Mouse (Mus musculus) right cerebral cortex, postnatal 10 days (tissue): ENCODE measurements around the gene Sorcs1.

Experiments
- DNase-seq, 2 experiments: peaks; one replicate each; pipeline ENCODE4 v3.0.0; 2021; ENCODE audit warnings: low spot score in 2 of 2

The Sorcs1 gene

GRCm38 (mm10) chr19:50558771-50559170 is 119.7 kb downstream of the Sorcs1 start:
- peak in 1 of 2 experiments; percentile 34 for DNase-seq

- DNase-seq = no peak
These were observed 144.4 kb downstream of the Sorcs1 start for GRCm38 (mm10) chr19:50534031-50534430.

DNA sequence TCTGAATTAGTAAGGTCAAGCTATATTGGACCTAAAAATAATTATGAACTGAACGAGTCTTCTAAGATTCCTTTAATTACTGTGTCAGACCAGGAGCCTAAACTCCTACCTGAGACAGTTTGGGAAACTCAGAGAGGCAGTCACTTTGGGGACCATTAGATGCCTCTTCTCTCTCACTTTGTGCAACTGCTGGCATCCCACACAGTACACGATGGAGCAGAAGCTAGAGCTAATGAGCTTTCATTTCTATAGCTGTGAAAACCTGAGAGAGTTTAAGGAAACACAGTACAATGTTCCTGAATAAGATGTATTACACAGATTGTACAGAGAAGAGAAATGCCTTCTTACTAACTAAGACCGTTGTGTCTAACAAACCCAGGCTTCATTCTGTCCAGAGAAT is 150.6 kb downstream of the Sorcs1 start:
- no peak for DNase-seq

DNA sequence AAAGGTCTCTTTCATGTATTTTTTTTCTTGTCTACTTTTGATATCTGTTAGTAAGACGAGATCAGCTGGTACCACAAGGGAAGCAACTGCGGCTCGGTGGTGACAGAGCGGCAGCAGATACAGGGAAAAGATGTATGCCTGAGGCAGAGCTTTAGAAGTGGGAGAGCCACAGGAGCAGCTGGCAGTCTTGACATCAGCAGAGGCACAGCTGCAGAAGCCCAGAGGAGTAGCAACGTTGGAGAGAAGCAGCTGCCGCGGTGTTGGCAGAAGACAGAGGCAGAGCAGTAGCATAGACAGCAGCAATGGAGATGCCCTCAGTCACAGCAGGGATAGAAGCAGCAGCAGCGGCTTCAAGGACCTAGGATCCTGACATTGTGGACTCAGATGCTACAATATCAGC is 152.4 kb downstream of the Sorcs1 start:
- peak; percentile 29 to 46 for DNase-seq

GRCm38 (mm10) chr19:50521943-50522342 is 156.5 kb downstream of the Sorcs1 start:
- no peak for DNase-seq

DNA sequence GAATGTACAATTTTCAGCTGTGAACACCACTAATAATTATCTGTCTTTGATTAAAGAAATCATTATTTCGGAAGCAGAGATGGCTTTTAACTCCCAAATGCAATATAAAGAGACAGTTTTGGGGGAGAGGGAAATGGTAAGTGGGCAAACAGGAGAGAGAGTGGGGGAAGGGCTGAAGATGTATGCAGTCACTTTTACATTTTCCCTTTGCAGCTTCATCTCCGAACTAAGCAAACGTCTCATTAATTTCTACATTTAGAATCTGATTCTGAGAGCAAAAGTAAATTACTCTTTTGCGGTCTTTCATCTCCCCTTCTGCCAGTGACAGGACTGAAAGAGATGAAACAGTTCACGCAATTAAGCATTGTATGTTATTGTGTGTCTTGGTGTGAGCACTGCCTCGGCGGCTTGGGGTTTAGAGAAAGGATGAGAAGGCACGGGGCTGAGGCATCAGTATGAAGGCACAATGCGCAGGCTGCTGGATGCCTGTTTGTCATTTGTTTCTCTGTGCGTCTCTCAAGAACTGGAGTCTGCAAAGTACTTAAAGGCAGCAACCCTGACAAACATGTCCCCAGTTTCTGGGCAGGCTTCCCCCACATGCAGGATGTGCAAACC is 163.3 kb downstream of the Sorcs1 start:
- no peak for DNase-seq

DNA sequence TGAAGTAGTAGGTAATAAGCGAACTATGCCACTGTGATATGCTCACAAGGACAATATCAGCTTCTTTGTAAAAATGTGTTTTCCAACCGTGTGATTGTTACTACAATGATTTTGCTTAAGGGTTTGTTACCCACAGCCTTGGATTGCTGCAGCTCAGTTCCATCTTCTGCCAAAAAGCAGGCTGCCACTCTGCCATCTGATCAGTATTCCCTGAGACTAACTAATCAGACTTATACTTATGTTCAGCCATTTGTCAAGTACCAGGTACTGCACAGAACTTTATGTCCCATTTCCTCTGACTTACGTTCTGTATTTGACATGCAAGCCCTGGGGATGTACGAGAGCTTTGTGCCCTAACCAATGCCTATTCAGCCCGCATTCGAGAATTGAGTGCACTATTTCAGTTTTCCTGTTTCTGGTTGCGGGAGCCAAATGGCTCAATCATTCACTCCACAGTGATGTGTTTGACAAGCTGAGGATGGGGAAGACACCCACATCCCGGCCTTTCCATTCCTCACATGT is 164.1 kb downstream of the Sorcs1 start:
- DNase-seq = no peak

GRCm38 (mm10) chr19:50502816-50503215 is 175.6 kb downstream of the Sorcs1 start:
- no peak for DNase-seq

GRCm38 (mm10) chr19:50491121-50491520 is 187.3 kb downstream of the Sorcs1 start:
- no peak for DNase-seq

DNA sequence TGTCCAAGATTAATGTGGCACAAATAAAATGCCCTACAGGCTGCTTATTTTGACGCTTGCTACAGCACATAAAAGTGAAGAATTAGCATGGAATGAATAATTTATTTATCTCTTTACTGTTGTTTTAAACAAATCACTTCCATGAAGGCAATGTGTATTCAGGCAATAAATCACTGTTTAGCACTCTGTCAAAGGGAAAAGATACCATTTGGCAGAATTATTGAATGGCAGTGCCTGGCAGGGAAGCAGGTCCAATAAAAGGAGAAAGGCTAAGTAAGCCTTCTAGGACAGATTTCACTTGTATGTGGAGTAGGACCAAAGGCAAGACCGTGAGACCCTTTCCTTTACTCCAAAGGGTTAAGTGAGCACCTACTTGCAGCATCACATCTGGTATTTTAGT is 187.7 kb downstream of the Sorcs1 start:
- no peak for DNase-seq

DNA sequence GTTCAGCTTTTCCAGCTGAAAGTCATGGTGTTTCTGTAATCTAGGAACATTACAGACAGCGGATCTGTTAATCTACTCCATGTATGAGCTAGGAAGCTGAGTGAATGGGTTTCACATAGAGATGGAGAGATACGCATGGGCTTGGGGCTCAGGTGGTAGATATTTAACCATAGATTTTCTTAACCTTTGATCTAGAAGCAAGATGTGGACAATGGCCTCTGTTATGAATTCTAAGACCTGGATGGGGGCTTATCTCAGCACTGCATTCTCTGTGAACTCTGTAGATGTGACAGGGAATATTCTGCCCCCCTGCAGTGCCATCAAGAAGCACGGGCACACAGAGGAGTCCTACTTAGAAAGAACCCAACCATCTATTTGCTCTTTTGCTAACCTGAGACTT is 188.7 kb downstream of the Sorcs1 start:
- no peak for DNase-seq

- DNase-seq = no peak
These were observed 190.0 kb downstream of the Sorcs1 start for GRCm38 (mm10) chr19:50488421-50488820.

DNA sequence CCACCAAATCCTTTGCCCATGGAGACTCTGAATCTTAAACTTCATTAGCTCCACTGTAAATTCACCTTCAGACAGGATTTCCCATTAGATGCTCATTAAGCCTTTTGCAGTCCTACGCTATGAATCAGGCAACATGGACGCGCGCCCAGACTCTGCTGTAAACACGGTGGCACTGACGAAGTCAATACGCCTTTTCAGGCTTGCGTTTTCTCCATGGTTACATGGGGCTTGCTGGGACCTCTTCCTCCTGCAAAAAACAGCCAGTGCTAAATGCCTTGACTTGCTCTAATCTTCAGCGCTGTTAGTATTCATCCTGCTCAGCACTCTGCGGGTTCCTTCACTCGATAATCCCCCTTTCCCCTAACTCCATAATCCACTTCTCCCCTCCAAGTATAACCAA is 190.7 kb downstream of the Sorcs1 start:
- peak; percentile 80 to 84 for DNase-seq

GRCm38 (mm10) chr19:50486345-50486744 is 192.1 kb downstream of the Sorcs1 start:
- no peak for DNase-seq

DNA sequence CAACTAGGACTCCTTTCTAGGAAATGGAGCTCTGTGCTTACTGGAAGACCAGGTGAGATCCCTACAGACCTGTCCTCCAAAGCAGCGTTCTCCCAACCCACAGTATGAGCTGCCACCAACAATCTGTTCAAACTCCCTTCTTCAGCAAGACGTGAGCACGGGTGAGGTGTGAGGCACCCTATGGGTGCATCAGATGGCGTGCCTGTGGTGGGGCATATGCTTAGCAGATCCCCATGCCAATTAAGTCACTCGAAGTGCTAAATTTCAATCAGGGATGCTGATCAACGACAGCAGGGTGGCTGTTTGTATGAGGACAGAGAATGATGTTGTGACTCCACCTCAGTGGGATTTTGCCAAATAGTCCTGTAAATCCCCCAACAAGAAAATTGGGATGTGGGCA is 201.7 kb downstream of the Sorcs1 start:
- no peak for DNase-seq

- no peak for DNase-seq
These were observed 209.9 kb downstream of the Sorcs1 start for GRCm38 (mm10) chr19:50468592-50468991.

DNA sequence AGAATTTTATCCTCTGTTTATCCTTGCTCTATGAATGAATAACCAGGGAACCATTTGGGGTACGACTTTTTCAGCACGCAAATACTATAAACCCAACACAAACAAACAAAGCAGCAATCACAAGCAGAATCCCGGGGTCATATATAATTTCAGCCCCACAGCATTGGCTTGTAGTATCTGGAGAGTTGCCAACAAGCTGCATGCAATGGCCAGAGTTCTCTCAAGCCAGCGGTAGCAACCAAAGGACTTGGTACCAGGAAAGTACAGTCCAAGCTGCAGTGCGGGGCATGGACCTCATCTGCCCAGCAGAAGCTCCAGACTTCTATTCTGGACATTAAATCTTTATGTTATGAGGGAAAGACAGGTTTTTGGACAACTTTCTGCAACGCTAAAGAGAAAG is 213.6 kb downstream of the Sorcs1 start:
- no peak for DNase-seq

- DNase-seq = no peak
These were observed 219.9 kb downstream of the Sorcs1 start for GRCm38 (mm10) chr19:50458581-50458980.

GRCm38 (mm10) chr19:50457275-50457892 is 221.1 kb downstream of the Sorcs1 start:
- DNase-seq = no peak

DNA sequence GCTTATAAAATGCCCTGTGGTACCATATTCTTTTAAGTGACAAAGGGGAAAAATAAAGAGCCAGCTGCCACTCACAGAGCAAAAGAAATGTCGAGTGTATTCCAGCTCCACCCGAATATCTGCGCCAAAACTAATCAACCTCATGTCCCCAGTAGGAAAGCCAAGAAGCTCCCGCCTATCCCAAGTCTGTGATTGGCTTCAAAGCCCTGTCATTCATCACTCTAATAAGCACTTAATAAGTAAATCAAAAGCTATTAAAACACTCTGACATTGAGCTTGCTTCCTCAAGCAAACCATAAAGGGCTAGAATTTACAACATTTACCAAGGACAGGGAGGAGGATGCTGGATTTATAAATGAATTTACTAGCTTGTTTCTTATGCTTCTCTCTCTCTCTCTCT is 237.3 kb downstream of the Sorcs1 start:
- DNase-seq = no peak

DNA sequence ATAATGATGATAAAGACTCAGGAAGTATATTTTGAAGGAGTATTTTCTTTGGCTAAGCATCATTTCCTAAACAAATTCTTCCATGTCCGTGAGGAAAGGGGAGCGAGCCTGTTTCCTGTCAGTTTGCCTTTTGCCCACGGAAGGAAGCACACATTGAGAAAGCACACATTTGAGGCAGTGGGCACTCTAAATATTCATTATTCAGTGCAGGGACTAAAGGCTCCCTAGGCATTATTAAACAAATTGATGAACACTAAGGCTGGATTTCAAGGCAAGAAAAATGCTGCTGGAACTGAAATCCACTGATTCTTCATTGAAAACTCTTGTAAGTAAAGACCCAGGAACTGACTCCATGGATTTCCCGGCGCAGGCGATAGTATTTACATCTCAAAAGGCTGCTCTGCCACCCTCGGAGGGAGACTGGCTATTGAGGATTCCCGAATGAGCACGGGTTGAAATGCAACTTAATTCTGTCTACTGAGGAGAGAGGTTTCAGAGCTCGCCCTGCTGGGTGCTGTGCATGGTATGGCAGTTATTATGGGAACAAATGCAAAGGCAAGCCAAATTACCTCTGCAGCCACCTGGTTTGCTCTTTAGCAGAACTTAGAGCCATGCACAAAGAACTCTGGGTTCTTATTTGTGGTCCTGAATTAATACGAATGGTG is 238.1 kb downstream of the Sorcs1 start:
- peak in 1 of 2 experiments; percentile 30 for DNase-seq

DNA sequence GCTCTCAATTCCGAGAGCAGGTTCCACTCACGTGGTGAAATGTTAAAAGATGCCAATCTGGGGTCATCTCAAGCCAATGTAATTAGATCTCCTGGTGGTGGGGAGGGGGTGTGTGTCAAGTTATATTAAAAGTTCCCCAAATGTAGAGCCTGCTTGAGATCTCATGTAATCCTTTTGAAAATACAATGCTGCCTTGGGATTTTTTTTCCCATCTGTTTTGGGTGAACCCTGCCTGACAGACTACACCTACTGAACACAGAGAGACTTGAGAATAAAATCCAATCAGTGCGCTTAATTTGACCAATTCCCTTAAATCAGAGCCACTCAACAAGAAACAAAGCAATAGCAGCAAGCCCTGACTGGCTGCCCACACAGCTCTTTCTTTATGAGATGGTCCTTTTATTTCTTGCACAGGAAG is 239.0 kb downstream of the Sorcs1 start:
- DNase-seq = no peak

GRCm38 (mm10) chr19:50422928-50423327 is 255.5 kb downstream of the Sorcs1 start:
- no peak for DNase-seq
